Mouse (Mus musculus) ovary, postnatal 36 days (tissue): ENCODE data around the gene Smarca2.
A peak's percentile ranks its signal among the peaks of the same experiment; 100 is the strongest.

Experiments
- DNase-seq: peaks from one replicate; pipeline ENCODE4 v3.0.0; 2022; ENCODE audit warnings: low spot score, mixed read lengths

Smarca2 gene

GRCm38 (mm10) chr19:26747571-26748539 is 143.0 kb downstream of the Smarca2 start:
- DNase-seq: peak; percentile 70

- DNase-seq: no peak
Measured at GRCm38 (mm10) chr19:26748676-26749075, 143.8 kb downstream of the Smarca2 start.

- DNase-seq: no peak
Measured at GRCm38 (mm10) chr19:26749427-26750137, 144.7 kb downstream of the Smarca2 start.

GRCm38 (mm10) chr19:26752611-26753163 is 147.8 kb downstream of the Smarca2 start:
- DNase-seq: no peak

- DNase-seq: no peak
Measured at GRCm38 (mm10) chr19:26753266-26753872, 148.5 kb downstream of the Smarca2 start.

GRCm38 (mm10) chr19:26754016-26754794 is 149.4 kb downstream of the Smarca2 start:
- no peak for DNase-seq

- DNase-seq: no peak
Measured at GRCm38 (mm10) chr19:26755991-26756390, 151.1 kb downstream of the Smarca2 start.

GRCm38 (mm10) chr19:26756399-26756798 is 151.5 kb downstream of the Smarca2 start:
- peak; percentile 62 for DNase-seq

GRCm38 (mm10) chr19:26758156-26758555 is 153.3 kb downstream of the Smarca2 start:
- DNase-seq: no peak

- DNase-seq: no peak
Measured at GRCm38 (mm10) chr19:26758620-26759019, 153.8 kb downstream of the Smarca2 start.

GRCm38 (mm10) chr19:26759295-26759694 is 154.4 kb downstream of the Smarca2 start:
- DNase-seq: no peak

GRCm38 (mm10) chr19:26761257-26761656 is 156.4 kb downstream of the Smarca2 start:
- DNase-seq: no peak

- no peak for DNase-seq
Measured at GRCm38 (mm10) chr19:26765483-26765882, 160.6 kb downstream of the Smarca2 start.

GRCm38 (mm10) chr19:26767454-26767853 is 162.6 kb downstream of the Smarca2 start:
- DNase-seq: no peak

GRCm38 (mm10) chr19:26767941-26768340 is 163.1 kb downstream of the Smarca2 start:
- DNase-seq: no peak

GRCm38 (mm10) chr19:26768846-26769245 is 164.0 kb downstream of the Smarca2 start:
- no peak for DNase-seq

GRCm38 (mm10) chr19:26769609-26770500 is 165.0 kb downstream of the Smarca2 start:
- no peak for DNase-seq

- DNase-seq: no peak
Measured at GRCm38 (mm10) chr19:26770592-26770991, 165.7 kb downstream of the Smarca2 start.

- no peak for DNase-seq
Measured at GRCm38 (mm10) chr19:26772051-26772583, 167.3 kb downstream of the Smarca2 start.
